Mouse (Mus musculus) thymus, postnatal 36 days (tissue): ENCODE results near the gene Avpr1b.
A peak's percentile ranks its signal among the peaks of the same experiment; 100 is the strongest.

Experiments used
- DNase-seq, 2 experiments: peaks; one replicate each; pipeline ENCODE4 v3.0.0; 2022; ENCODE audit warnings: mixed read lengths in 2 of 2

Gene Avpr1b

DNA sequence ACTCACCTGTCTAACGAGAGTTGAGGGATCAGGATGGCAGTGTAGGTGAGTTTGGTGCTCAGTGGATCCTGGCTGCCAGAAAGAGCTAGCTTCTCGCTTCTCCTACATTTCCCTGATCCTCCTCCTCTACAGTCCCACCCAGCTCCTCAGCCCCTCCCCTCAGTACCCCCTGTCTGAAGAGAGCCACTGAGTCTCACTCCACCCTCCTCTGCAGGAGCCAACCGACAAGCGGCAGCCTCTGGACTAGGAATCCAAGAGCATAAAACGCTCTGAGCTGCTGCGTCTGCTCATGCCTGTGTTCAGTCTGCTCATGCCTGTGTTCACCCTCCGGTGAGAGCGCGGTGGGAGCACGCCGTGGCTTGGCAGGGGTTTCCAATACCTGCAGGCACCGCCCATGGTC lies at the start of gene Avpr1b:
TSS of gene Avpr1b (plus strand) at position 335 of the 400 bp plus-strand sequence.
- no peak for DNase-seq

DNA sequence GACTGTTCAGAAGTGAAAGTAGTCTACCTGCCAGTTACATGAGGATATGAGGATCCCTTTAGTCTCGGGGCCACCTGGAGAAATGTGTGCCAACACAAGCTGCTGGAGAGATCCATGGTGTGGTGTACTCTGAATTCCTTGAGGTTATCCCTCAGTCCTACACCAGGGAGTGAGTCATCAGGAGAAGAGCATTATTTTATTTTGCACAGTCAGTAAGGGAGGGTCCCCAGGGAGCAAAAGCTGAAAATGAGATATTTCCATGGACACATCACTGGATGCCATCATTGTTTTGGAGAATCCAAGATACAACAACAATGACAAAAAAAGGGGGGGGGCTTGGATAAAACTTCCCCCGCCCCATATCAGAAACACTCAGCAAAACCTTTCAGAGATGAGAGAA lies 47.1 kb upstream of the Avpr1b start:
- no peak for DNase-seq

DNA sequence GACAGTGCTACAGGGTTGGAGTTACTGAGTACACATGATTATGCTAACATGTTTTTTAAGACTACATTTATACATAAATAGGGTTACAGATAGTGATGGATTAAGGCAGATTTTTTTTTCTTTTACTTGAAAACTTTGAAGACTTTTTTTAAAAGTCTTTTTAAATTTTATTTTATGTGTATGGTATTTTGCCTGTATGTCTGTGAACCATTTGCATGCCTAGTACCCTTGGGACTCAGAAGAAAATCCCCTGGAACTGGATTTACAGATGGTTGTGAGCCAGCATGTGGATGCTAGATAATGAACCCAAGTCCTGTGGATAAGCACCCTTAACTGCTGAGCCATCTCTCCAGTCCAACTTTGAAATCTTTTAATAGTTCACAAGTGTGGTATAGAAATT lies 45.6 kb upstream of the Avpr1b start:
- no peak for DNase-seq

DNA sequence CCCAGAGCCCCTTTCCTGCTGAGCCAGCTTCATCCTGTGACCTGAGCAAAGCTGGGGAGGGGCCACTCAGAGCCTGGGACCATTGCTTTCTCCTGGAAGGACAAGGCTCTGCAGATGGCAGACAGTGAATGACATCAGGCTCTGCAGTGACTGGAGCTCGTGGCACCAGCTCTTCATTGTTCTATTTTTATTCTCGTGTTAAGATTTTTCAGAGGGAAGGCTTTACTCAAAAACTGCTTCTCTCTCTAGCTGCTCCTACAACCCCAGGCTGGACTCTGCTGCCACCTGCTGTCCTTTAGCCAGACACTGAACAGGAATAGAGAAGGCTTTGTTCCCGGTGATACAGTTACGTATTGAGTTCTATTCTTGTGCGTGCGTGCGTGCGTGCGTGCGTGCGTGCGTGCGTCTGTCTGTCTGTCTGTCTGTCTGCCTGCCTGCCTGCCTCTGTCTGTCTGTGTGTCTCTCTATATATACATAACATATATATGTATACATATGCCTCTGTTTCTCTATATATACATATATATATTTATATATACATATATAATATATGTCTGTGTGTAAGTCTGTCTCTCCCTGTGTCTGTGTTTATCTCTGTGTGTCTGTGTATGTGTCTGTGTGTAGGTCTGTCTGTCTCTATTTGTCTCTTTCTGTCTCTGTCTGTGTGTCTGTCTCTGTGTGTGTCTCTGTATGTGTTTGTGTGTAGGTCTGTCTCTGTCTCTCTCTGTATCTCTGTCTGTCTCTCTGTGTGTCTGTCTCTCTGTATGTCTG lies 43.8 kb upstream of the Avpr1b start:
- DNase-seq = peak; percentile 75 to 76

DNA sequence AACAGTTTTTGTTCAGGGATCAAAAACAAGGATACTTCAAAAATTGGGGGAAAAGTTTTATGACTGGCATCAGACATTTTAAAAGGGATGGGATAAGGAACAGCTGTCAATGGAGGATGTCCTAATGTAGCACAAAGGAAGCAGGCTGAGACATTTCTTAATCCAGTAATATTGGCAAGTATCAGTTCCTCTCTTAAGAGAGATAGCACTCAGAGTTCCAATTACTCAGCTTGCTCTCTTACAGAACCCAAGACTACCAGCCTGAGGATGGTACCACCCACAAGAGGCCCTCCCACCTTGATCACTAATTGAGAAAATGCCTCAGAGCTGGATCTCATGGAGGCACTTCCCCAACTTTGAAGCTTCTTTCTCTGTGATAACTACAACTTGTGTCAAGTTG lies 38.5 kb upstream of the Avpr1b start:
- DNase-seq = no peak

DNA sequence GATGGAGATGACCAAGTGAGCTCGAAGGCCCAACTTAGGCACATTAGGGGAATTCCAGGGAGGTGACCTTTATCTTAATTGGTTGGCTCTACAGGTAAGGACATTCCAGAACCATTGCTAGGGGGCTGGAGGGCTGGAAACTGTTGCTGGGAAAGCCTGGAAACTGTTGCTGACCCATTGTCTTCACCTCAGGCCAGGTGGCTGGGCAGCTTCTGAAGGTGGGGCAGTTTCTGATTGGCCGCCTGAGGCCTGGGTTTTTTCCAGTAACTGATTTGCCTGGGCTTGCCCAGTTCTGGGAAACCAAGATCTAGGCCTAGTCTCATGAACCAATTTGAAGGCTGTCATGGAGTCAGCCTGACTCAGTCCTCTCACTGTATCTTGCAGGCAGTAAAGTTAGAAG lies 37.0 kb upstream of the Avpr1b start:
- DNase-seq = no peak

DNA sequence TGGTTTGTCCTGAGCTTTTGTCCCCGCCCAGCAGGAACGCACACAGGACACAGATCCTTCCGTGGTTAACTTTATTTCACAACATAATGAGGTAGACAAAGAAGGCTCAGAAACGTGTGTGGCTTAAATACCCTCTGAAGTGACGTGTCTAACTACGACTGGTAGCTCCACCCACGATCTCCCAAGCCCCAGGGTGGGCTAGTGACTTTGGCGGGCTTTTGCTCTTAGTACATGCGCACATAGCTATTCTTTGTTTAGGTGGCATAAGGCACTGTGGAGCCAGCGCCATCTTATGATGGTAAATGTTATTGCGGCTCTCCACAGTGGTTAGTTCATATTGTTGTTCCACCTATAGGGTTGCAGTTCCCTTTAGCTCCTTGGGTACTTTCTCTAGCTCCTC lies 33.0 kb upstream of the Avpr1b start:
- DNase-seq = peak; percentile 50 to 72

DNA sequence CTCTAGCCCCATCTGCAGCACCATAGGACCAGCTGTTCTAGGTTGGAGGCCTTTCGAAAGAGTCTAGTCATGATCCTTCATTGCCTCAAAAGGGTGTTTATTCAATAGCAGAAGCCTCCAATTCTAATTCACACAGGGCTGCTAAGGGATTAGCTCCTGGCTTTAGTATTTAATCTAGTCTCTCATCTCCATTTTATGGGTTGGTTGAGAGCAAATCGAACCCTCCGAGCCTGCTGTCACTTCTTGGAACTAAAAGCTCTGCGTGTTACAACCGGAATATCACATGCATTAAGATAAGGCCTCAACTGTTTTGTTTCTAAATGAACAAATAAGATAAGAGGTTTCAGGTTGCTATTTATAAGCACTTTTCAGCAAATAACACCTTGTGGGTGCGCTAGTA lies 29.3 kb upstream of the Avpr1b start:
- no peak for DNase-seq

DNA sequence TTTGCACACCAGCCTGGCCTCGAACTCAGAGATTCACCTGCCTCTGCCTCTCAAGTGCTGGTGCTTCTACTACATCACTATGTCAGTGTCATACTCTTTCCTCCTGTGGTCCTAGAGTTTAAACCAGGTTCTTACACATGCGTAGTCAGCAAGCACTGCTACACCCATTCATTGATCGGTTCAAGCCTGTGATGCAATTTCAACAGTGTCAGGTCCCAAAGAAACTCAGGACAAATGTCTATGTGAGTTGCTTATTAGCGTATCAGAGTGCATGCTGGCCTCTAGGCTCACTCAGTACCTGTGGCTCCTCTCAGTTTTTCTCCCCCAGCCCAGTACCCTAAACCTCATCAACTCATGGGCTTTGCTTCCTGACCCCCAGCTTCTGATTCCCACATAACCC lies 28.6 kb upstream of the Avpr1b start:
- no peak for DNase-seq

DNA sequence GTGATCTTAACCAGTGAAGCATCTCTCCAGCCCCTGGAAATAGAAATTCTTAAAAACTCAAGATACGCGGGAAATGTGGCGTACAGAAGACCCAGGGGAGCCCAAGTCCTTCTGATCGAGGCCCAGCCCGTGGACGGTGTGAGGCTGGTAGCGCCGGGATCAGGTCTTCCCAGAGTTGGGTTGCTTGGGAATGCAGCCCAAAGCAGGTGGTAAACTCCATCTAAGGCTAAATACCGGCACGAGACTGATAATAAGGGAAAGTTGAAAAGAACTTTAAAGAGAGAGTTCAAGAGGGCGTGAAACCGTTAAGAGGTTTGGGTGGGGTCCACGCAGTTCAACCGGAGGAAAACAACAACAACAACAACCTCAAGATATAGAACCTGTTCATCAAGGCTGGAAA lies 25.3 kb upstream of the Avpr1b start:
- no peak for DNase-seq

DNA sequence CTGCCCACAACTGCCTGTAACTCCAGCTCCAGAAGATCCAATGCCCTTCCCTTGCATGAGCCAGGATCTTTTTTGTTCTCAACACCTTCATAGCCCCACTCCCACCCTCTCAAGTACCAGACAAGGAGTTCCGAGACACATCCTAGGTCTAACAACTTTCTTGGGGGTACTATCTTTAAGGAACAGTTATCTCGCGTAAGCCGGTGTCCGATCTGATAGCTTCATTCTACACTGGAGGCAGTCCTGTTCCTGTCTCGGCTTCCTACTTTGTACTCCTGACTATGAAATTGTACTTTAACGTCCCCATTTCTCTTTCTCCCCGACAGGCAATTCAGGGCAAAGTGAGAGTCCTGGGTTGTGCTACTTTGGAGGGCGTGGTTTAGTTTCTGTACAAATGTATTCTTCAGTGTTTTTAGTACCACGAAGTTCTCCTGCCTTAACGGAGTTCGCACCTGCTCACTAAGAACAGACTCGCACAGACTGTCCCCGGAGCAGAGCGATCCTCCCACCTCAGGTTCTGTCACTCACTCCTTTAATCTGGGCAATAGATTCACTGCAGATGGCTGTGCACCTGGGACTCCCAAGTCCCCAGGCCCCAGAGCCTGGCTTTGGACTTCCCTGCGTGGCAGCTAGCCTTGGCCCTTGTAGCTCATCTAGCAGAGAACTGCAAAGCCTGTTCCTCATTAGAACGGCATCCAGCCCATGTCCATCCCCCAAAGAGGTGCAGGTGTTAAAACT lies 19.9 kb upstream of the Avpr1b start:
- peak in 1 of 2 experiments; percentile 9 for DNase-seq

DNA sequence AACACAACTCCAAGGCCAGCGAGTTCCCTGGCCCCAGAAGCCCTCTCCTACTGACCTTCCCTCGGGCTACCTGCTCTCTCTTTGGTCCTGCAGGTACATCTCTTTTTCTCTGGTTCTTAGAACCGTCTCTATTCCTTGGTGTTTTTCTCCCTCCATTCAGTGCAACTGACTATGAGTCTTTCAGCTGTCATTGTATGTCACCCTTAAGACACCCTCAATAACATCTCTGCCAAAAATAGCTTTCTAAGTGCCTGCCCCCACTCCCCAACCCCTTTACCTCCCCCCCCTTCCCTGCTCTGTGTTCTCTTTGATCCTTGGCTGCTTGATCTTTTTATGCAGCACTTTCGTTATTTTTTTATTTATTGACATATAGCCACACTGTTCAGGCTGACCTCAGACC lies 18.6 kb upstream of the Avpr1b start:
- DNase-seq = no peak

DNA sequence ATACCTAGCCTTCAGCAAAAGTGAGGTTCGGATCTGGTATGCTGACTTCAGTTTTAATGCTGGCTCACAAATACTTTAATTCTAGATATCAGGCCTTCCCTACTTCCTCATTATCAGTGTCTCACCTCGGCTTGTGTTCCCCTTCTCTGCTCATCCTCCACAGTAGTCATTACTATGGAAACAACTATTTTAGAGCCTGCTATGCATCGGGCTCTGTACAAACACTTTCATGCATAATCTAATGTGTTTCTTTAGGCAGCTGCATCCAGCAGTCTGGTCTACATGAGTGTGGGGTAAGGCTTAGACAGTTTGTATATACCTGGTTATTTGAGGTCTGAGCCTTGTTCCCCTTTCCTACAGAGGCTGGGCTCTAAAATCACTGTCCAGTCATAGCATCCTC lies 15.4 kb upstream of the Avpr1b start:
- no peak for DNase-seq

DNA sequence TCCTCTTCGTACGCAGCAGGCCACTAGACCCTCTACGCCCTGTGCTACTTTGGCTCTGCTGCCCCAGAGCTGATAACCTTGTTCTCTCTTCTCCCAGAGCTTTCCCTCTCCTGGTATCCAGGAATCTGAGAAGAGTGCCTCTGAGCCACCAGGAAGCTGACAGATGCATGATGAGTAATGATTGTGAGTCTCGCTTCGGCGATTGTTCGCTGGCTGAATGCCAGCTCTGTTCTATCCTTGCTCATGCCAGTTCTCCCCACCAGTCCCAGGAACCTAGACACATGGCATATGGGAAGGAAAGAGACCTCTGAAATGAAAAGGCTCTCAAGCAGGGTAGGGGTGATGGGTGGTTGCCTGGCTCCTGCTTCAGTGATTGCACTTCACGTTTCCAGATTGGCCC lies 12.2 kb upstream of the Avpr1b start:
- DNase-seq = no peak

DNA sequence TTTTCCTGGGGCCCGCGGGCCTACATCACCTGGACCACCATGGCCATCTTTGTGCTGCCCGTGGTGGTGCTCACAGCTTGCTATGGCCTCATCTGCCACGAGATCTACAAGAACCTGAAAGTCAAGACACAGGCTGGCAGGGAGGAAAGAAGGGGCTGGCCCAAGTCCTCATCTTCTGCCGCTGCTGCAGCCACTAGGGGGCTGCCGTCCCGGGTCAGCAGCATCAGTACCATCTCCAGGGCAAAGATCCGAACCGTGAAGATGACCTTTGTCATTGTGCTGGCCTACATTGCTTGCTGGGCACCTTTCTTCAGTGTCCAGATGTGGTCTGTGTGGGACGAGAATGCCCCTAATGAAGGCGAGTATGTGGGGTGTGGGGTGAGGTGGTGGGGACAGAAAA lies 1.3 kb downstream of the Avpr1b start:
- peak; percentile 11 to 27 for DNase-seq

DNA sequence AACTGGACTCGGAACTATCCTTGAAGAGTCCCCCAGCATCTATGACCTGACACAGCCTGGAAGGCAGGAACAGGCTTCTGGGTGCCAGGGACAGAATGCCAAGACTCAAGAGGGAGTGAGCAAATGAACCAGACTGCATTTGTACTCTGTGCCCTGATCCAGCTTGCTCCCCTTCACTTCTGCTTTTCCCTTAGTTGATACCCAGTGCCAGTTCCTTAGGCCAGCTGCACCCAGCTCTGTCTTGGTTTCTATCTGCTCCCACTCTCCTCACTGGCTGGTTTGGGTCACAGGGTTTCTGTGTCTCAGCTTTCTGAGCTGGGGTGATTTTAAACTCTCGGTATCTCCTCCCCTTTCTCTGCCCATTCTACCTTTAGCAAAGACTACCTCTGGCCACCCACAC lies 7.7 kb downstream of the Avpr1b start:
- DNase-seq = no peak

DNA sequence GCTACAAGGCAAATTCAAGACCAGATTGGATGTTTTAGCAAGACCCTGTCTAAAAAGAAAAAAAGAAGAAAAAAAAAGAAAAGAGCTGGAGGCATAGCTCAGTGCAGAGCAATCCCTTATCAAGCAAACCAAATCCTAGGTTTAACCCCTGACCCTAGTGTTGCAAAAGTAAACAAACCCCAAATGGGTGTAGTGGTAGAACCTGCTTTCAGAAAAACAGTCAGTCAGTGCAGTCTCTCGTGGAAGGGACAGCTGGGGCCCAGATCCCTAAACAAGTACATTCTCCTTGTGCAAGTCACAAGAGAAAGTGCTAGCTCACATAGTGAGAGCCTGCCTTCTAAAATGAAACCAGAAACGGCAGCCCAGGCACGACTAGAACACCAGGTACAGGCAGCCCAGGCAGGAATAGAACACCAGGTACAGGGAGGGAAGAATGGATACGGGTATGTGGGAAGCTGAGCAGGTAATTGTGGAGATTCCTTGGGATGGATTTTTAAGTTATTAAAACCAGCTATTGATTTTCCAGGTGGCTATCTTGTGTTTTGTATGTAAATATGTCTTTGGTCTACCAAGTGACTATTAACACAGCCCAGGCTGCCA lies 13.6 kb downstream of the Avpr1b start:
- DNase-seq = peak in 1 of 2 experiments; percentile 22

DNA sequence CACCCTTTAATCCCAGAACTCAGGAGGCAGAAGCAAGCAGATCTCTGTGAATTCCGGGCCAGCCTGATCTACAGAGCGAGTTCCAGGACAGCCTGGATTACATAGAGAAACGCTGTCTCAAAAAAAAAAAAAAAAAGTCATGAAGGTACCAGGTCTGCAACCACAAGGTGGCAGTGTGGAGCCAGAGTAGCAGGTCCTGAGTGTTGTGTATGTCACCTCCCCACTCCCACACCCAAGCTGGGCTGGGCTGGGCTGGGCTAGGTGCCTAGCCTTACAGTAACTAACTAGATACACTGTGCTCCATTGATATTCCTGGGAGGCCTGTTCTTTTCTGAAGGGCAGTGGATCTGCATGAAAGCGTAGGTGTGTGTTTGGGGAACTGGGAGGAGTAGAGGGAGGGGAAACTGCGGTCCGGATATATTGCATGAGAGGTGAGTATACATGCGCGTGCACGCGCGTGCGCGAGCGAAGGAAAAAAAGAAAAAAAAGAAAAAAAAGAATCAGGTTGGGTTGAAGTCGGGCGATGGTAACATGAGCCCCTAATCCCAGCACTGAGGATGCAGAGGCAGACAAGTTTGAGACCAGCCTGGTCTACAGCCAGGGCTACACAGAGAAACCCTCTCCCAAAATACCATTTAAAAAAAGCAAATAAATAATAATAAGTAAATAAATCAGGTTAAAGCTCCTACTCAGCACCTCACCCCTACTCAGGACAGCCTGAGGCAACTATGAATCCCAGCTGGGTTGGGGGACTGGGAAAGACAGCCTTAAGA lies 14.5 kb downstream of the Avpr1b start:
- DNase-seq = peak; percentile 80 to 84

DNA sequence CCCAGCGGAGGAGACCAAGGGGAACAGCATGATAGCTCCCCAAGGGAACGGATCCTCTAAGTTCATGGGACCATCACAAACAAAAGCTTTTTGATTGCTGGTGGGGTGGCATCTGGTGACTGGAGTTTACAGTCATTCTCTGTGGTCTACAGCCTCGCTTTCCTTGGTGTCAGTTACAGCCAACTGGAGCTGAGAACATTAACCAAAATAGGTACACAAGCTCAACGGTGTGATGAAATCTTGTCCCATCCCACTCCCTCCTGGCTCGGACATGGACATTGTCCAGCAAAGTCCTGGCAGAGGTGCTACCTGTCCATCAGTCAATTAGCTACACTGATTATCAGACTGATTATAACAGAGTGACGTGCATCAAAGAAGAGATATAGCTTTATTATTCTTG lies 15.6 kb downstream of the Avpr1b start:
- DNase-seq = no peak

DNA sequence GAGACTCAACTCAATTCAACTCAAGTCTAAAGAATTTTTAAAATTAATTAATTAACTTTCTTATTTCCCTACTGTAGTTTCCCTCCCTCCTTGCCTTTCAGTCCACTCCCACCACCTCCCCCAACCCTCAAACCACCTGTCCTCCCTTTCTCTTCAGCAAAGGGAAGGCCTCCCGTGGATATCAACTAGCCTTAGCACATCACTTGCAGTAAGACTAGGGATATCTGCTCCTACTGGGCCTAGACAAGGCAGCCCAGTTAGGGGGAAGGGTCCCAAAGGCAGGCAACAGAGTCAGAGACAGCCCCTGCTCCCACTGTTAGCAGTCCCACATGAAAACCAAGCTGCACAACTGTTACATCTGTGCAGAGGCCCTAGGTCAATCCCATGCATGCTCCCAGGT lies 17.1 kb downstream of the Avpr1b start:
- no peak for DNase-seq

DNA sequence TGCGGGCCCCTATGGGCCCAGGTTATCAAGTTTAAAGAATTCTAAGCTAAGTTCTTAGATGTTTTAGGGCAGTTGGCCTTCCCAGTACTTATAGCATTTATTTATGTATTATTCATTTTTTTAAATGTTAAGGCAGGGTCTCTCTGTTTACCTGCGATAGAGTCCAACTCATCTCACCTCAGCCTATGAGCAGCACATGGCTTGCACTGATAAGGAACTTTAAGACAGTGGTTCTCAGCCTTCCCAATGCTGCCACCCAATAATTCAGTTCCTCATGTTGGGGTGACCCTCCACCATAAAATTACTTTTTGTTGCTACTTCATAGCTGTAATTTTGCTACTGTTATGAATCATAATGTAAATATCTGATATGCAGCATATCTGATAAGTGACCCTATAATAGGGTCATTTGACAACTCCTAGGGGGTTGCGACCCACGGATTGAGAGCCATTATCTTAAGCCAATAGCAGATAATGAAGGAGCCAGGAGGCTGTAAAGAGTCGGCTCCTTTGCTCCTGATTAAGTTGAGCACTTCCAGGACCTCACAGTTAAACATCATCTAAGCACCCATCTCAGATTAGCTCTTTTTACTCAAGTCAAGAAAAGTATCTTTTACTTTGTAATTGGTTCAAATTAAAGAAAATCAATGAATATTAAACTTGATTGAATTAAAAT lies 17.6 kb downstream of the Avpr1b start:
- DNase-seq = no peak

DNA sequence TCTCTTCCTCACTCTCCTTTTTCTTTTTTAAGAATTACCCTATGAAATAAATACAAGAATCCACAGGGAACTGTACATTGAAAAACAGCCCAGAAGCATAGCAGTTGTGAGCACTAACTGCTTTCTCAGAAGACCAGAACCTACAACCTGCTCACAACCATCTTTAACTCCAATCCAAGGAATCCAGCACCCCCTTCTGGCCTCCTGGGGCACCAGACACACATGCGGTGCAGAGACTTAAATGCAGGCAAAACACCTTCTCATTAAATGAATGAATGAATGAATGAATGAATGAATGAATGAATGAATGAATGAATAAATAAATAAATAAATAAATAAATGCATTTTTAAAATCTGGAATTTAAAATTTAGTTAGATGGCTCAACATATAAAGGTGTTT lies 19.5 kb downstream of the Avpr1b start:
- DNase-seq = no peak

DNA sequence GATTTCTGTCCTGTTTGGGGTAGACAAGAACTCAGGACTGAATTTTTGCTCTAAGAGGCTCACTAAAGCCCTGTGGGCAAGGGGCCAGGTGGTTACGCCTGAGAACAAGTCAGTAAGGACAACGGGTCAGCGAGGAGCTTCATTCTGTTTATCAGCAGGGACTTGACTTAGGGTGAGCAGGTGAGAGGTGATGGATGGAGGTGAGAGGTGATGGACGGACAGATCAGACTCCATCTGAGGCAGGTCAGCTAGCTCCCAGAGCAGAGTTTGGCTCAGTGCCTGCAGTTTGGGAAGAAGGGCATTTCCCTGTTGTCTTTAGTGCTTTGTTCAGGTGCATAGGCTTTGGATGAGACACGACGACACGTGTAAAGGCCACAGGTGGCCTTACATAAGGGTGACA lies 20.3 kb downstream of the Avpr1b start:
- no peak for DNase-seq
